Mouse (Mus musculus) MEL (cell line): ENCODE data around the gene Zfp775.

Source experiments
- CHD1 ChIP-seq: IDR thresholded peaks from 2 replicates; pipeline ENCODE4 v1.6.1; 2012; ENCODE audit warnings: low read depth, mild to moderate bottlenecking, inconsistent platforms, low read length, improper control_type of control experiment
- CHD2 ChIP-seq: IDR thresholded peaks from 2 replicates; pipeline ENCODE4 v1.6.1; 2011; ENCODE audit warnings: low read length, improper control_type of control experiment
- CTCF ChIP-seq, 3 experiments: IDR thresholded peaks in 2 of 3; conservative IDR thresholded peaks in 1 of 3; 2 replicates each; pipeline ENCODE4 v1.5.1; 2011 to 2012; ENCODE audit warnings: low read length in 3 of 3, low read depth in 2 of 3, mild to moderate bottlenecking in 2 of 3, improper control_type of control experiment in 1 of 3, inconsistent platforms in 1 of 3, mixed read lengths in 1 of 3, moderate library complexity in 1 of 3; ENCODE audit not compliant: control insufficient read depth in 1 of 3, insufficient read depth in 1 of 3, poor library complexity in 1 of 3, severe bottlenecking in 1 of 3
- HCFC1 ChIP-seq: IDR thresholded peaks from 2 replicates; pipeline ENCODE4 v1.6.1; 2012; ENCODE audit warnings: low read depth, mild to moderate bottlenecking, inconsistent platforms, low read length, improper control_type of control experiment, moderate library complexity
- JUND ChIP-seq: IDR thresholded peaks from 2 replicates; pipeline ENCODE4 v1.6.1; 2011; ENCODE audit warnings: low read depth, mild to moderate bottlenecking, improper control_type of control experiment, low read length
- MAFK ChIP-seq: IDR thresholded peaks from 2 replicates; pipeline ENCODE4 v1.6.1; 2011; ENCODE audit warnings: low read depth, mild to moderate bottlenecking, low read length, improper control_type of control experiment, borderline replicate concordance
- POLR2A ChIP-seq, 2 experiments: IDR thresholded peaks; 2 replicates each; pipeline ENCODE4 v1.6.1; 2011 to 2012; ENCODE audit warnings: low read length in 2 of 2, mild to moderate bottlenecking in 2 of 2, control low read depth in 1 of 2, improper control_type of control experiment in 1 of 2, low read depth in 1 of 2, moderate library complexity in 1 of 2; ENCODE audit not compliant: control insufficient read depth in 1 of 2, insufficient read depth in 1 of 2, poor library complexity in 1 of 2
- TCF12 ChIP-seq: IDR thresholded peaks from 2 replicates; pipeline ENCODE4 v1.6.1; 2014; ENCODE audit warnings: low read depth, mild to moderate bottlenecking, inconsistent platforms, low read length, improper control_type of control experiment, moderate library complexity
- ZC3H11A ChIP-seq: IDR thresholded peaks from 2 replicates; pipeline ENCODE4 v1.6.1; 2012; ENCODE audit warnings: low read depth, mild to moderate bottlenecking, inconsistent platforms, low read length, improper control_type of control experiment

GRCm38 (mm10) chr6:48642764-48643292 is 41.0 kb downstream of the Zfp775 start:
- TF ChIP-seq CTCF (IDR thresholded peaks at IDR 0.05 in 2 of 3, conservative IDR thresholded peaks at IDR 0.05 in 1 of 3; ENCODE audit: control insufficient read depth in 1 of 3, insufficient read depth in 1 of 3, low read depth in 2 of 3, low read length in 3 of 3, poor library complexity in 1 of 3, severe bottlenecking in 1 of 3) (peak; percentile 6 to 53 (median 25); a peak in 2 of 6 replicates), MAFK (no peak), TCF12 (no peak), CHD1 (no peak), ZC3H11A (no peak), POLR2A (IDR thresholded peaks at IDR 0.05; ENCODE audit: control insufficient read depth in 1 of 2, insufficient read depth in 1 of 2, low read depth in 1 of 2, low read length in 2 of 2, poor library complexity in 1 of 2) (no peak), CHD2 (no peak), HCFC1 (no peak), JUND (no peak)
